Mouse (Mus musculus): Measurements from ENCODE around the gene Ntan1.

DNA sequence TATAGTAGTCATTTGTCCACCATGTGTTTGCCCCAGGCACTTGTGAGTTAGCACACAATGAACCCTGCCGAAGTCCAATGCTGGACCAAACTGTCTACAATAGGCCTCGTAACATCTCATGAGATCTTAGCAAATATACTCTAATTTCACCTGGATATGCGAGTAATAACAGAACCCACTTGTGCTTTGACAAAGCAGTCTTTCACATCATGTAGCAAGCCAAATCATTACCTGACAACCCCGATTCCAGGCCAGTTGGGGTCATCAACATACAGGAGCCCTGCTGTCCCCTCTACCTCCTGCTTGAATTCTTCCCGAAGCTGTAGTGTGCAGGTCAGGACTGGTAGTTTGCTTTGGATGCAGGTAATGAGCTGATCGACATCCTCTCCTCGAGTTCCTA is 21.4 kb downstream of the Ntan1 start:
- TF ChIP-seq CTCF (IDR thresholded peaks at IDR 0.05; ENCODE audit: low read depth, low read length): no peak
- no peak for TF ChIP-seq POLR2A (IDR thresholded peaks at IDR 0.05; ENCODE audit: extremely low read depth, insufficient read depth, low read length)
